Mouse (Mus musculus) liver, embryonic 18 days (tissue): ENCODE measurements around the gene Zcchc12. TPM values are rescaled to one million over a fixed set of nuclear protein-coding genes. Genes with fewer than 3 reads are reported as not detected.

Experiments used
- polyA plus RNA-seq: library from polyadenylated mRNA; depleted of rRNA; stranded (reverse); fragments of >200 nt; gene quantifications from 2 replicates; pipeline ENCODE4 v1.2.3, GENCODE M21; 2012; rRNA removed

Gene Zcchc12
- 0.05 TPM in 1 of 2 replicates, not detected in the other for polyA plus RNA-seq

DNA sequence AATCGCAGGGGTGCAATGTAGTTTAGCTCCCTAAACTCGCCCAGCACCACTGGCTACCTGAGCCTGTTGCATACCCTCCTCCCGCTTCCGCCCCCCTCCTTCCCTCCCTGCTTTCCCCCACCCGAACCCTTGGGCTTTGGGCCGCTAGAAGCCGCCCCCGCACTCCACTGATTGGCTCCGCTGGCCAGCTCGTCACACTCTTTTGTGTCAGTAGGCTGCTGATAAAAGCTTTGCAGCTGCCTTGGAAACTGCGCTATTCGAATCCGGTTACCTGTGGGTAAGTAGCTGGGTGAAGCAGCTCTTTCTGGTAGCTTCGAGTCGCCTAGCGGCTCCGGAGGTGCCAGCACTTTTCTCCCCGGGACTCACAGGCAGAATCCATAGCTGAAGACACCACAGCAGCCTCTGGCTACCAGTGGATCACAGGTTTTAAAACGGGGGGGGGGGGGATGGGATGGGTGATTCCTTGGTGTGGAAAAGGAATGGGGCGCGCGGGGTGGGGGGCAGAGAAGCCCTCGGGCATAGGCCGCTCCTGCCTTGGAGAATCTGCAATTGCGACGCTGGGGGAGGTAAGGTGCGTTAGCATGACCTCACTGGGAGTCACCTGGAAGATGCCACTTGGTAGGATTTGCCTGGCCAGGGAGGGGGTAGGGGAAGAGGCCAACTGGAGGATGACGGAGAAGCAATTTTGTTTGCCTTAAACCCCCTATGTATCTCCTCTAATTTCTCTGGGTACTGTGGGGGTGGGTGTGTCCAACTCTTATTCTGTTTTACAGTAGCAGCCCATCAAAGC, at the start of gene Zcchc12:
Gene Zcchc12 (plus strand): TSS at position 169 of the 790 bp plus-strand sequence.

Other genes with a start within 250 kb of the Zcchc12 start
- 6.5 and 6.9 TPM in 2 replicates for gene Il13ra1, start 83.8 kb upstream of the Zcchc12 start, polyA plus RNA-seq
- 0.59 and 0.66 TPM in 2 replicates for gene Lonrf3, start 132.4 kb downstream of the Zcchc12 start, polyA plus RNA-seq
- gene Gm6268, start 205.4 kb downstream of the Zcchc12 start, polyA plus RNA-seq = not detected in 2 replicates